Mouse (Mus musculus): ENCODE data around the gene Adam6b. TPM values are rescaled to one million over a fixed set of nuclear protein-coding genes. Genes with fewer than 3 reads are reported as not detected.

Adam6b gene
- total and polyA plus RNA-seq, 3 experiments: not detected

DNA sequence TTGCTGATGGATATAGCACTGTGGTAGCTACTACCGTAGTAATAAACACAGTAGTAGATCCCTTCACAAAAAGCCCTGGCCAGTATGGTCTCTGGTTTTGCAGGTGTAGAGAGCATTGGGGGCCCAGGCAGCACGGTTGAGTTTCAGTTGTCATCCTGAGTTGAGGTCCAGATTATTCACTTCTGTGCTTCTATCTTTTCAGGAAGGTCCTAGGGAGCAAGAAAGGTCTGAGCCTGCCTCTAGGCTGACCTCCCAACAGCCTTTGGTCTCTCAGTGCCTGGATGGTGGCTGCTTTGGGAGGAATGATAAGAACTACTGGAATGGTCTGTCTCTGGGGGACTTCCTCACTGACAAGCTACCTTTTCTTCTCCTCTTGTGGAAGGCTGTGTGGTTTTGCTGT lies 7.2 kb upstream of the Adam6b start:
- Histone ChIP-seq H3K36me3 (ENCODE audit: control insufficient read depth in 1 of 2, insufficient read depth in 2 of 2, low read length in 2 of 2) (no peaks in the 10 kb centered on the region), H3K4me3 (ENCODE audit: control insufficient read depth in 1 of 2, insufficient read depth in 1 of 2, low read depth in 2 of 2, low read length in 2 of 2) (no peak overlapping the region), H3K79me2 (ENCODE audit: control insufficient read depth, insufficient read depth, low read length, poor library complexity) (no peaks in the 10 kb centered on the region), H3K9ac (ENCODE audit: control insufficient read depth, low read depth, low read length, poor library complexity, severe bottlenecking) (no peak overlapping the region), H3K27ac (ENCODE audit: control insufficient read depth, low read depth, low read length) (no peak overlapping the region), H3K4me1 (ENCODE audit: control insufficient read depth in 1 of 2, insufficient read depth in 2 of 2, low read length in 2 of 2) (no peaks in the 10 kb centered on the region), H3K9me3 (replicated peaks; ENCODE audit: insufficient read depth, low read length) (peaks cover 2% of the 10 kb centered on the region; the same call in 1 of the 2 replicates), H3K27me3 (ENCODE audit: control insufficient read depth in 1 of 2, insufficient read depth in 2 of 2, low read length in 2 of 2) (no peaks in the 10 kb centered on the region)
- no peak for DNase-seq (ENCODE audit: low read depth, low spot score)
- no peak for TF ChIP-seq NRF1 (IDR thresholded peaks at IDR 0.05; ENCODE audit: insufficient read depth, low read depth, low read length, poor library complexity, severe bottlenecking)
- TF ChIP-seq NELFE (IDR thresholded peaks at IDR 0.05; ENCODE audit: low read depth, low read length): no peak
- TF ChIP-seq CTCF (IDR thresholded peaks at IDR 0.05 in 2 of 3, conservative IDR thresholded peaks at IDR 0.05 in 1 of 3; ENCODE audit: control insufficient read depth in 1 of 3, insufficient read depth in 1 of 3, low read depth in 2 of 3, low read length in 3 of 3, poor library complexity in 1 of 3, severe bottlenecking in 1 of 3): no peak
- no peak for TF ChIP-seq ETS1 (IDR thresholded peaks at IDR 0.05; ENCODE audit: low read depth, low read length)
- no peak for TF ChIP-seq CHD2 (IDR thresholded peaks at IDR 0.05; ENCODE audit: low read length)
- no peak for TF ChIP-seq KAT2A (conservative IDR thresholded peaks at IDR 0.05; ENCODE audit: low read depth, low read length)
- TF ChIP-seq UBTF (IDR thresholded peaks at IDR 0.05; ENCODE audit: borderline replicate concordance, insufficient read depth, low read depth, low read length): no peak
- no peak for TF ChIP-seq ZMIZ1 (IDR thresholded peaks at IDR 0.05; ENCODE audit: low read depth, low read length)
- TF ChIP-seq EP300 (IDR thresholded peaks at IDR 0.05; ENCODE audit: low read depth in 1 of 2, low read length in 2 of 2): no peak

DNA sequence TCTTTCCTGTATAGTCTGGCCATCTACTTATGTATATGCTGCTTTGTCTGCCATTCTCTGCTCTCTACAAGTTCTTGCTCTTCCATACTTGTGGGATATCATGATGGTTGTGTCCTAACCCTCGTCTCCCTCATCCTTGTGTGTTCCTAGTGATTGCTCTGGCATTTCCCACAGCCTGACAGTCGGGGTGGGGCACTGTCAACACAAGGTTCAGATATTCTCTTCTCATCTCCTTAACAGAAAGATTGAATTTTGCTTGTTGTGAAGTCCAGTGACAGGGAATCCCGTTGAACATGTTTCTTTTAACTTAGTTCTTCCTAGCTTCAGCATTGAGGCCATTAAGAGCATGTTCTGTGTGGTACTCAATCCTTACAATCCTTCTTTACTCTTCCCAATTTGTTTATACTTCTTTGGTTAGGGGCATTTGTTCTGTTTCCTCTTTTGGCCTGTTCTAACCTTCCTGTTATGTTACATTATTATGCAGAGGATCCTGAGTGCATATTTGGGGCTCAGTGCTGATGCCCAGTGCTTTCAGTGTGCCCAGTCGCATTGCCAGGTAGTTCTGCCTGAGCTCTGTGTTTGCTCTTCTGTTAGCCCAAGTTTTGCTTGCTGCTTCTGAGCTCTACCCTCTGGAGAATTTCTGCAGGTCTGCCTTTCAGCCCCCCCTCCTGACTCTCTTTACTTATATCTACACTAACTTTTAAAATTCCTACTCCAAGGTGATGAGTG lies 6.5 kb upstream of the Adam6b start:
- TF ChIP-seq GABPA (IDR thresholded peaks at IDR 0.05; ENCODE audit: low read depth, low read length) (no peak), POLR2A (IDR thresholded peaks at IDR 0.05; ENCODE audit: control insufficient read depth in 1 of 2, insufficient read depth in 1 of 2, low read depth in 1 of 2, low read length in 2 of 2, poor library complexity in 1 of 2) (no peak), GATA1 (IDR thresholded peaks at IDR 0.05; ENCODE audit: low read depth, low read length) (no peak), CHD2 (IDR thresholded peaks at IDR 0.05; ENCODE audit: low read length) (no peak), UBTF (IDR thresholded peaks at IDR 0.05; ENCODE audit: borderline replicate concordance, insufficient read depth, low read depth, low read length) (no peak), ZKSCAN1 (IDR thresholded peaks at IDR 0.05; ENCODE audit: low read depth, low read length) (no peak)
- Histone ChIP-seq H3K27me3 (ENCODE audit: control insufficient read depth in 1 of 2, insufficient read depth in 2 of 2, low read length in 2 of 2) (no peaks in the 10 kb centered on the region), H3K79me2 (ENCODE audit: control insufficient read depth, insufficient read depth, low read length, poor library complexity) (no peaks in the 10 kb centered on the region), H3K4me3 (ENCODE audit: control insufficient read depth in 1 of 2, insufficient read depth in 1 of 2, low read depth in 2 of 2, low read length in 2 of 2) (no peak overlapping the region), H3K27ac (ENCODE audit: control insufficient read depth, low read depth, low read length) (no peak overlapping the region), H3K4me1 (ENCODE audit: control insufficient read depth in 1 of 2, insufficient read depth in 2 of 2, low read length in 2 of 2) (no peaks in the 10 kb centered on the region), H3K36me3 (ENCODE audit: control insufficient read depth in 1 of 2, insufficient read depth in 2 of 2, low read length in 2 of 2) (no peaks in the 10 kb centered on the region), H3K9ac (ENCODE audit: control insufficient read depth, low read depth, low read length, poor library complexity, severe bottlenecking) (no peak overlapping the region), H3K9me3 (replicated peaks; ENCODE audit: insufficient read depth, low read length) (peaks cover 2% of the 10 kb centered on the region; the same call in 1 of the 2 replicates)
- DNase-seq (ENCODE audit: low read depth, low spot score): no peak

Measured in MEL (cell line).